Mouse (Mus musculus) layer of hippocampus, adult 18-20 months (tissue): Measurements from ENCODE around the gene Efna5. TPM values are rescaled to one million over a fixed set of nuclear protein-coding genes. Genes with fewer than 3 reads are reported as not detected.

Experiments
- DNase-seq, 2 experiments: peaks; one replicate each; pipeline ENCODE4 v3.0.0; 2022; ENCODE audit warnings: low spot score in 2 of 2
- total RNA-seq, 2 experiments: library from RNA; stranded (reverse); gene quantifications; 2 replicates each; pipeline ENCODE4 v1.2.3; 2021

Efna5 gene
- total RNA-seq, 2 experiments from 2014 or later, result 8.2 to 9.8 TPM

- no peak for DNase-seq
Observed at GRCm38 (mm10) chr17:62857275-62857674, 23.8 kb downstream of the Efna5 start.

- no peak for DNase-seq
Observed at GRCm38 (mm10) chr17:62853741-62854140, 27.4 kb downstream of the Efna5 start.

DNA sequence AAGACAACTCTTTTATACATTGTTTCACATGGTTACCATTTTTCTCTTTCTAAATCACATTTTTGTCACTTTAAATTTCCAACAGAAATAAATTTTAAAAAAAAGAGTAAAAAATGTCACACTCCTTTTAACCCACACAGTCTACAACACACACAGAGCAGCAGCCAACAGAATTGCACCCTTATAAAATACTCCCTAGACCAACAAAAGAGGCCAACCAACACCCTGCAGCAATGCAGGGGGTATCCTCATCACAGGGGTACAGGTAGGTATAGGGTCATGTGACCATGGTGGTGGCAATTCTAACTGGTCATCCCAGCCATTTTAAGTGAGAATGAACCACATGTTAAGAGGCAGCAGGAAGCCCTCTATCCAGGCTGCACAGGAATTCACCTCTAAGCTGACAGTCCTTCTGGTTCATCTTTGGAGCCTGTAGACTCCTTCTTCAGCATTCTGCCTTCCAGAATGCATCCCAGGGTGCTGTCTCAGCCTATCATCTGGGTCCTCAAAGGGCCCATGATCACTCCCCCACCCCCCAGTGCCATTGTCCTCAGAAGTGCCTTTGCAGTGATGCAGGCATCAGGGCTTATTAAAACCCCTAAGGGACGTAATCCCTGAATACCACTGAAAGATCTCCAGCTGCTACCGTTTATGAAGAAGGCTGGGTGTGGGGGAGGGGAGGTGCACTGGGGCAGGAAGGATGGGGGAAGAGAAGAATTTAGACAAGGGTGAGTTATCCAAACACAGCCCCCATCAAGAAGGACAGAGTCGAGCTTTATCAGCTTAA, 28.1 kb downstream of the Efna5 start:
- no peak for DNase-seq

- no peak for DNase-seq
Observed at GRCm38 (mm10) chr17:62851268-62851667, 29.8 kb downstream of the Efna5 start.

- no peak for DNase-seq
Observed at GRCm38 (mm10) chr17:62850603-62851002, 30.5 kb downstream of the Efna5 start.

GRCm38 (mm10) chr17:62849676-62850075, 31.4 kb downstream of the Efna5 start:
- peak; percentile 11 to 57 for DNase-seq

DNA sequence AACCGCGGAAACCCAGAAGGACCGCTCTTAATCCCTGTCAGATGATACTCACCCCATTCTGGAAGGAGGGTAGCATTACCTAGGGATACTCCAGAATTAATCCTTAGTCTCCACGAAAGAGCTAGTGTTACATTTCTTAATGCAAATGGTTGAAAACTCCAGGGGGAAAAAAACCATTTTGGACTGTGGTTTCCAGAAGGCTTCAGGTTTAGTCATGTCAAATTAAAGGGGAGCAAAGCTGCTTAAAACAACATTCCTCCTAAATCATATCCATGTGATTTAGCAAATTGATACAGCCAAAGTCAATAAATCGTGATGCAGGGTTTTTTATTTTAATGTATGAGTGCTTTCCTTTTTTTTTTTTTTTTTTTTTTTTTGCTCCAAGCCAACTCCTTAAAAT, 35.5 kb downstream of the Efna5 start:
- DNase-seq, result no peak

DNA sequence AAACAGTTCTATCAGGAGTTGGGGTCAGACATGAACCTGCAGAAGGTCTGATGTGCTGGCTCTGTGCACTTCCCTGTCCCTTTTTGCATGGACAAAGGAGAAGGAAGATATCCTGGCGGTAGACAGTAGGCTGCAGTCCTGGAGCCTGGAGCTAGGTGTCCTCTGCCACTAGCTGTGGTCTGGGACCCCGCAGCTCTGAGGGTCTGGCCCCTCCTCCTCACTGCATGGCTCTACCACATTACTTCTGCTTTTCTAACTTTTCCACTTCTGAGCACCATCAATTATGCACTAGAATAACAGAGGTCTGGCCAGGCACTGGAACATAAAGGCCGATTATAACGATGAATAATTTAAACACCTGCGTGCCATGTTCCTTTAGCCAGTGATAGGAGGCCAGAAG, 36.8 kb downstream of the Efna5 start:
- no peak for DNase-seq

DNA sequence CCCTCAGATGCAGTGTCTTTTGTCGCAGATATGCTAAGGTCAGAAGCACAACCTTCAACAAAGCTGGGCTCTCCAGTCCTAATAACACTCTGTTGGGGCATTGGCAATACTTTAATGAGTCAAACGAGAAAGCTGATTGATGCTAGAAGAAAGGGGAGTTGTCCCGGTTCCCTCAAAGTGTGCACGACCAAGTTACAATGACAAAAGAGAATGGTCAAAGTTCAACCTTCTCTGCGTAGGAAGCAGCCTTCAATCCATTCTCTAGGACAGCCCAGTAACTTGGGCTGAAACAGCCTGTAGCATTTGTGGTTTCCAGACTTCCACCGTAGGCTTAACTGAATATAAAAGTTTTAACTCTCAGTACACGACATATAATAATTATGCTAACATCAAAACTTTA, 43.8 kb downstream of the Efna5 start:
- DNase-seq, result no peak

DNA sequence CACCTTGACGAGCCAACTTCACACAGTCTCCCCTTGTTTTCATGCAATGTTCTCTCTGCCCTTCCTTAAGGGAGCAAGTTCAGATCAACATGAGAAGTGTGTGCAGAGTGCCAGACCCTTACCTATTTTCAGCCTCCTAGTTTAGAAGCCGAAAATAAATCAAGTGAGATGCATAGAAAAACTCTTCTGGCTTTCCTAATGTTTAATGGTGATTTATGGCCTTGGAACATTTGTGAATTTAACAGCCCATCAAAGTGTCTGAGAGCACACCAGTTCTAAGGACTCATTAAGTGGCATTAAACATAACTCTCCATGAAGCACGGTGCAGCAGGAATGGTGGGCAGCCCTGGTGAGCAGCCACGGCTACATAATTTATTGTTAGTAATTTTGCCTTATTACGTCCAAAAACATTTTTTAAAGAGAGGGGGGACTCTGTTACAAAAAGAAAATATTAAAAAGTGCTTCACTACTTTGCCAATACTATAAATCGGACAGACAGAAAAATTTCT, 44.5 kb downstream of the Efna5 start:
- no peak for DNase-seq

DNA sequence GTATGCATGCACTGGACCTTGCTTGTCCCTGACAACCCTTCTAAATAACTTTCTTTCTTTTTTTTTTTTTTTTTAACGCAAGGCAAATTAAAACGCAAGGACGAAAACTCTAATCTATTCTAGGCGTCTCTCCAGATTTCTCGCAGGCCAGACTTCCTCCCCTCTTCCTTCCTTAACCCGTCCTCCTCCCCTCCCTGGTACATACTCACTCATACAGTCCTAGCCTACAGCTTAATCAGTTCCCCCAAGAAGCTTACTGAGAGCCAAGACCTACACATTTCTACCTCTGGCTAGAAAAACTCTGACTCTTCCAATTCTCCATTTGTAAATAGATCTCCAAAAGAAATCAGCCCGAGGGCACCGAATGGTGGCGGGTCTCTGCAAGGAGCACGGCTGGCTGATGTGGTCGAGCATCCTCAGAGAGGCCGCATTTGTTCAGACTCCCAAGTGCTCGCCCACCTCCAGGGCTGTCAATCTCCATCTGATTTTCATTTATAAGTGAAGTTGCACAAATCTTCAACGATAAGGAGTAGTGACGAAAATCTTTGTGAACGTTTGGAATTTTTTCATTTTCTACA, 48.5 kb downstream of the Efna5 start:
- DNase-seq, result no peak

DNA sequence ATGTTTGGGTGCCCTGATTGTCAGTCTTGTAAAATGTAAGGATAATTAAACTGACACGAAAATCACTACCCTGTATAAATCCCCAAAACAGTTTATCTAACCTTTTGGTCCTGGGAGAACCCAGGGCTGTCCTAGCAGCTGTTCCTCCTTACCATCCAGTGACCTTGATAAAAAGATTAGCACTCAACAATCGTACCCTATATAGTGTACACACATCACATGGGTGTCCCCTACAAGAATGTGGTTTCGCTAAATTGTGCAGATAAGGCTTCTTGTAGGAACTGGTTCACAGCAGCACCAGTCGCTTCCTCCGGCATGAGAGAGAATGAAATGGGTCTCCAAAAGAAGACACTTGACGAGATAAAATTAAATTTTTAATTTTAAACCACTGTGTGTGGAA, 53.6 kb downstream of the Efna5 start:
- DNase-seq, result no peak

GRCm38 (mm10) chr17:62821219-62821618, 59.9 kb downstream of the Efna5 start:
- peak in 1 of 2 experiments; percentile 19 for DNase-seq

DNA sequence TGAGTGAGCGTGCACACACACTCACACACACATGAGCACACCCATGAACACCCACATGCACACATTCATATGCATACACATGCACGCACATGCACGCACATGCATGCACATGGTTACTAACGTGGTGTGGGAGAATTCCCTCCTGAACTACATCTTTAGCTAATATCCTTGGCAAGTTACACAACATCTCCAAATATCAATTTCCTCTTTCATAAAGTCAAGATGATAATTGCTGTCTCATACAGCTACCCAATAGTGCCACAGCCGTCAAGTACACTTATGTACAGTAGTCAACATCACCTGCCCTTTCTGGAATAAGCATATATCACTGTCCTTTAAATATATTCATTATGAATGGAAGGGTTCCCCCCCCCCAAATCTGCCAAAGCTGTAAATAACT, 61.2 kb downstream of the Efna5 start:
- no peak for DNase-seq

DNA sequence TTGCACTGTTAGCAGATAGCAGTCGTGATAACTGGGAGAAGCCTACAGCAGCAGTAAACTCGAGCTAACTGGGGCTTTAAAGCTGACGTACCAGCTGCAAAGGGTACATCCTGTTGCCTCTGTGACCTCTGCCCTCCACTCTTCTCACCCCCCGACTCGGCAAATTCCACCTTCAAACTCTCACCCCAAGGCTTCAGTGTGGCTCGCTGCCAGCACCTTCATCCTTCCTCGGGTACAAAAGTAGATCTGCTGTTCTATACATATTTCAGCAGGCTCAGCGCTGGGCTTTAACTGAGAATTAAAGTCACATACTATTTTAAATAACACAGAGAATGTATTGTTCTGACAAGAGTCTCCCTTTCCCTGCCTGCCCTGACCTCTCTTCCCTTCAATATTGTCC, 62.3 kb downstream of the Efna5 start:
- DNase-seq, result no peak

GRCm38 (mm10) chr17:62818337-62818736, 62.8 kb downstream of the Efna5 start:
- no peak for DNase-seq

GRCm38 (mm10) chr17:62816879-62817278, 64.2 kb downstream of the Efna5 start:
- no peak for DNase-seq

GRCm38 (mm10) chr17:62813461-62813860, 67.7 kb downstream of the Efna5 start:
- no peak for DNase-seq

- no peak for DNase-seq
Observed at GRCm38 (mm10) chr17:62807891-62808290, 73.2 kb downstream of the Efna5 start.

DNA sequence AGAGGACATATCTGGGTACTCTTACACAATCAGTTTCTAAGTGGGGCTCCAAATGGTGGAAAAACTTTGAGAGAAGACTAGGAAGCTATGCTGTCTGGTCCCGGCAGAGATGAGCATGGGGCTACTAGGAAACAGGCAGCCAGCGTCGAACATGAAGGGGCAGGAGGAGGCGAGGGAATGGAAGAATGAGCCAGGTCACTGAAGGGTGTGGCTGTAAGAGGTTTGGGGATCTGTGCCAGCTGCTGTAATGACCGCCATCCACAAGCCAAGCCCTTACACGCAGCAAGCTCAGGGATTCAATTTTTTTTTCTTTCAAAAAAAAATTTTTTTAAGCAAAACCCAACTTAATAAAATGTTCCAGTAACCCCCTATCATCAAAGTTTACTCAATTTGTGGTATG, 74.5 kb downstream of the Efna5 start:
- DNase-seq, result no peak

DNA sequence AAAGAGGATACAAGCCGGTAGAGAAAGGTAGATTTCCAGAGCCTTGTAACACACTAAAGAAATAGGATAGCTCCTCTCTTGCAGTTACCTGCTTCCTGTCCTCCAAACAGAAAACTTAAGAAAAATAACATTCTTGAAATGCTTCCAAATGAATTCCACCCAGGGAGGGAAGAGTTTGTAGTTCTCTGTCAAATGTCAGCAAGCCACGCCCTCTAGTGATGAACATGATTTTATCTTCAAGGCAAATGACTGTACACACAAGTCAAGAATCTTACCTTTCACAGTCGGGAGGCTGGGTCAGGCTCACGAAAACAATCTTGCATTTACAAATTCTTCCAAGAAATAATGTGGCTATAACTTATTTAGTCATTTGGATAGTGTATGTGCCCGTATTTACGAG, 78.4 kb downstream of the Efna5 start:
- no peak for DNase-seq

GRCm38 (mm10) chr17:62797272-62797671, 83.8 kb downstream of the Efna5 start:
- DNase-seq, result no peak
